Mouse (Mus musculus): ENCODE data around the gene Ksr1. TPM values are rescaled to one million over a fixed set of nuclear protein-coding genes. Genes with fewer than 3 reads are reported as not detected.

The Ksr1 gene
- total and polyA plus RNA-seq, 3 experiments, result 22.5 to 73.1 (median 61.2) TPM

- Histone ChIP-seq H3K4me2 (ENCODE audit: insufficient read depth, low read depth, poor library complexity, severe bottlenecking) (peak overlapping the region; percentile 44), H3K4me3 (replicated peaks in 1 of 3; ENCODE audit: low read depth in 2 of 3, low read length in 2 of 3, poor library complexity in 1 of 3) (no peak overlapping the region)
These were observed 69.7 kb downstream of the Ksr1 start for GRCm38 (mm10) chr11:79076484-79076883.

GRCm38 (mm10) chr11:79075044-79075443 lies 71.2 kb downstream of the Ksr1 start:
- peaks cover 60 to 91% of the 10 kb centered on the region in 2 experiments for H3K4me1 ChIP-seq (ENCODE audit: control insufficient read depth in 1 of 2, insufficient read depth in 2 of 2)
- TF ChIP-seq IRF4 (IDR thresholded peaks at IDR 0.05; ENCODE audit: low read depth, low read length) (no peak), JUN (IDR thresholded peaks at IDR 0.05; ENCODE audit: insufficient read depth, low read depth, low read length) (no peak), TBP (conservative IDR thresholded peaks at IDR 0.05; ENCODE audit: low read depth, low read length) (no peak), NRF1 (IDR thresholded peaks at IDR 0.05; ENCODE audit: low read depth, low read length) (no peak), MAX (IDR thresholded peaks at IDR 0.05; ENCODE audit: low read length) (no peak), ETS1 (conservative IDR thresholded peaks at IDR 0.05; ENCODE audit: low read depth, low read length) (no peak), ZKSCAN1 (IDR thresholded peaks at IDR 0.05; ENCODE audit: borderline replicate concordance, low read depth, low read length) (no peak), TCF12 (IDR thresholded peaks at IDR 0.05; ENCODE audit: low read depth, low read length) (no peak), HCFC1 (IDR thresholded peaks at IDR 0.05; ENCODE audit: low read depth, low read length) (no peak)
- no peak overlapping the region for H3K27ac ChIP-seq (ENCODE audit: insufficient read depth, low read depth)
- dilution Hi-C loops (cut with MboI; ENCODE audit: extremely low pct_ligation_motif_present, extremely low pct_unique_long_range_greater_than_20kb, low sequenced_read_pairs), result no loop called here
- no peak overlapping the region for H3K9ac ChIP-seq (ENCODE audit: insufficient read depth, low read depth)
- H3K79me2 ChIP-seq (replicated peaks; ENCODE audit: control insufficient read depth, extremely low read depth, insufficient read depth, poor library complexity, severe bottlenecking), result peaks cover 37% of the 10 kb centered on the region
- H3K4me3 ChIP-seq (replicated peaks in 1 of 3; ENCODE audit: low read depth in 2 of 3, low read length in 2 of 3, poor library complexity in 1 of 3), result no peak overlapping the region
- DNase-seq (ENCODE audit: extremely low read depth), result no peak
- H3K4me2 ChIP-seq (ENCODE audit: insufficient read depth, low read depth, poor library complexity, severe bottlenecking), result no peak overlapping the region
- H3K27me3 ChIP-seq (replicated peaks), result no peaks in the 10 kb centered on the region
- in situ Hi-C loops (cut with MboI; ENCODE audit: low pct_ligation_motif_present, low pct_unique_long_range_greater_than_20kb, low sequenced_read_pairs), result no loop called here
- H3K36me3 ChIP-seq (replicated peaks in 1 of 2; ENCODE audit: control insufficient read depth in 1 of 2, insufficient read depth in 1 of 2, low read length in 1 of 2), result peaks cover 54 to 77% of the 10 kb centered on the region in 2 experiments
- H3K9me3 ChIP-seq (replicated peaks; ENCODE audit: low read length), result peaks cover 25% of the 10 kb centered on the region

More at GRCm38 (mm10) chr11:79076484-79076883, 69.7 kb downstream of the Ksr1 start:
- Histone ChIP-seq H3K79me2 (replicated peaks; ENCODE audit: control insufficient read depth, extremely low read depth, insufficient read depth, poor library complexity, severe bottlenecking) (peaks cover 34% of the 10 kb centered on the region), H3K36me3 (replicated peaks in 1 of 2; ENCODE audit: control insufficient read depth in 1 of 2, insufficient read depth in 1 of 2, low read length in 1 of 2) (peaks cover 48 to 76% of the 10 kb centered on the region in 2 experiments), H3K27me3 (replicated peaks) (no peaks in the 10 kb centered on the region), H3K27ac (ENCODE audit: insufficient read depth, low read depth) (peak overlapping the region; percentile 69), H3K9me3 (replicated peaks; ENCODE audit: low read length) (peaks cover 25% of the 10 kb centered on the region), H3K9ac (ENCODE audit: insufficient read depth, low read depth) (no peak overlapping the region), H3K4me1 (ENCODE audit: control insufficient read depth in 1 of 2, insufficient read depth in 2 of 2) (peaks cover 50 to 91% of the 10 kb centered on the region in 2 experiments)
- TF ChIP-seq MXI1 (IDR thresholded peaks at IDR 0.05; ENCODE audit: low read depth, low read length), result peak; percentile 75
- no peak for TF ChIP-seq CHD1 (IDR thresholded peaks at IDR 0.05; ENCODE audit: low read depth, low read length)
- TF ChIP-seq EP300 (IDR thresholded peaks at IDR 0.05; ENCODE audit: low read length), result peak; percentile 98
- TF ChIP-seq PAX5 (IDR thresholded peaks at IDR 0.05; ENCODE audit: low read length), result no peak
- TF ChIP-seq E2F4 (IDR thresholded peaks at IDR 0.05; ENCODE audit: insufficient replicate concordance, low read depth, low read length), result peak; percentile 55; the same call in 1 of the 2 replicates
- TF ChIP-seq UBTF (IDR thresholded peaks at IDR 0.05; ENCODE audit: low read depth, low read length), result no peak
- peak; percentile 100 for TF ChIP-seq ETS1 (conservative IDR thresholded peaks at IDR 0.05; ENCODE audit: low read depth, low read length)
- TF ChIP-seq IRF4 (IDR thresholded peaks at IDR 0.05; ENCODE audit: low read depth, low read length), result peak; percentile 98
- TF ChIP-seq BHLHE40 (IDR thresholded peaks at IDR 0.05; ENCODE audit: low read depth, low read length), result peak; percentile 99
- no peak for TF ChIP-seq CTCF (conservative IDR thresholded peaks at IDR 0.05 in 1 of 2, IDR thresholded peaks at IDR 0.05 in 1 of 2; ENCODE audit: low read depth in 2 of 2, low read length in 2 of 2)
- TF ChIP-seq MYC (IDR thresholded peaks at IDR 0.05; ENCODE audit: low read depth, low read length), result peak; percentile 81; the same call in 1 of the 2 replicates
- 0 out of 2 replicates have a peak, but pooled peaks have one; percentile 26 for TF ChIP-seq POLR2A (IDR thresholded peaks at IDR 0.05; ENCODE audit: low read depth, low read length)
- peak; percentile 98 for TF ChIP-seq SIN3A (IDR thresholded peaks at IDR 0.05; ENCODE audit: low read length)
- TF ChIP-seq ELF1 (IDR thresholded peaks at IDR 0.05; ENCODE audit: low read depth, low read length), result peak; percentile 61
- TF ChIP-seq USF1 (IDR thresholded peaks at IDR 0.05; ENCODE audit: low read depth, low read length), result no peak
- TF ChIP-seq MAX (IDR thresholded peaks at IDR 0.05; ENCODE audit: low read length), result peak; percentile 79
- no peak for TF ChIP-seq USF2 (conservative IDR thresholded peaks at IDR 0.05; ENCODE audit: low read depth, low read length)
- TF ChIP-seq ZKSCAN1 (IDR thresholded peaks at IDR 0.05; ENCODE audit: borderline replicate concordance, low read depth, low read length), result no peak
- TF ChIP-seq NELFE (IDR thresholded peaks at IDR 0.05; ENCODE audit: low read depth, low read length), result no peak
- TF ChIP-seq JUND (conservative IDR thresholded peaks at IDR 0.05; ENCODE audit: low read depth, low read length), result peak; percentile 86
- no peak for TF ChIP-seq ZNF384 (IDR thresholded peaks at IDR 0.05; ENCODE audit: low read depth, low read length)
- TF ChIP-seq KAT2A (IDR thresholded peaks at IDR 0.05; ENCODE audit: insufficient replicate concordance, low read length), result 0 out of 2 replicates have a peak, but pooled peaks have one; percentile 66
- TF ChIP-seq RCOR1 (conservative IDR thresholded peaks at IDR 0.05; ENCODE audit: low read depth, low read length), result peak; percentile 98
- TF ChIP-seq GABPA (IDR thresholded peaks at IDR 0.05; ENCODE audit: insufficient replicate concordance, low read depth, low read length), result no peak
- TF ChIP-seq SMC3 (IDR thresholded peaks at IDR 0.05; ENCODE audit: low read depth, low read length), result peak; percentile 47
- TF ChIP-seq CHD2 (IDR thresholded peaks at IDR 0.05; ENCODE audit: low read length), result peak; percentile 89
- TF ChIP-seq RAD21 (IDR thresholded peaks at IDR 0.05; ENCODE audit: low read depth, low read length), result peak; percentile 18
- peak; percentile 93 for TF ChIP-seq JUN (IDR thresholded peaks at IDR 0.05; ENCODE audit: insufficient read depth, low read depth, low read length)
- peak; percentile 99 for TF ChIP-seq TCF12 (IDR thresholded peaks at IDR 0.05; ENCODE audit: low read depth, low read length)
- peak; percentile 96 for TF ChIP-seq MAZ (IDR thresholded peaks at IDR 0.05; ENCODE audit: low read depth, low read length)
- TF ChIP-seq ZMIZ1 (IDR thresholded peaks at IDR 0.05; ENCODE audit: low read depth, low read length), result peak; percentile 72
- no peak for TF ChIP-seq ZC3H11A (IDR thresholded peaks at IDR 0.05; ENCODE audit: low read depth, low read length)
- TF ChIP-seq POLR2AphosphoS2 (IDR thresholded peaks at IDR 0.05; ENCODE audit: low read depth, low read length), result peak; percentile 54; the same call in 1 of the 2 replicates
- TF ChIP-seq TBP (conservative IDR thresholded peaks at IDR 0.05; ENCODE audit: low read depth, low read length), result 0 out of 2 replicates have a peak, but pooled peaks have one; percentile 15
- TF ChIP-seq MAFK (IDR thresholded peaks at IDR 0.05; ENCODE audit: insufficient replicate concordance, low read length), result peak; percentile 98
- TF ChIP-seq HCFC1 (IDR thresholded peaks at IDR 0.05; ENCODE audit: low read depth, low read length), result peak; percentile 55
- 0 out of 2 replicates have a peak, but pooled peaks have one; percentile 15 for TF ChIP-seq NRF1 (IDR thresholded peaks at IDR 0.05; ENCODE audit: low read depth, low read length)
- TF ChIP-seq MEF2A (IDR thresholded peaks at IDR 0.05; ENCODE audit: borderline replicate concordance, low read depth, low read length), result peak; percentile 95
- in situ Hi-C loops (cut with MboI; ENCODE audit: low pct_ligation_motif_present, low pct_unique_long_range_greater_than_20kb, low sequenced_read_pairs), result no loop called here
- peak; percentile 98 for DNase-seq (ENCODE audit: extremely low read depth)
- dilution Hi-C loops (cut with MboI; ENCODE audit: extremely low pct_ligation_motif_present, extremely low pct_unique_long_range_greater_than_20kb, low sequenced_read_pairs), result no loop called here
